Mouse (Mus musculus) megakaryocyte, embryonic 14.5 days (primary cell): ENCODE data around the gene Celf2.

Source experiments
- FLI1 ChIP-seq: IDR thresholded peaks from 2 replicates; pipeline ENCODE4 v1.6.1; 2012; ENCODE audit warnings: low read length, inconsistent platforms, mixed read lengths
- GATA1 ChIP-seq: IDR thresholded peaks from 3 replicates; pipeline ENCODE4 v1.6.1; 2012; ENCODE audit warnings: mixed read lengths, low read length, inconsistent platforms, borderline replicate concordance

DNA sequence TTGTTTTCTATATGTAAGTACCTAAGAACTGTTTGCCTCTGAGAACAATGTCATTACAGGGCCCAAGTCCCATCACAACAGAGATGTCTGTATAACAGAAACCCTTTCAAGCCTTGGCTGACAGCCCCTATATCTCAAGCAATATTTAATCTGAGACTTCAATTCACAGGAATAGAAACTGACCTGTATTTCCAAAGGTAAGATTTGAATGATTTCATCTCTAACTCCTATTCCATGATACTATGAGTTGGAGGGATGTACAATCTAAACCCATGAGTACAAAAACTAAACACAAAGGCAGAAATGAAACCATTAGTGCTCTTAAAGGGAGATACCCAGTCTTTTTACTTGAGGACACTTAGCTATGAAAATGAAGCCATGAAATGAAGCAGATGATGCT is 790.5 kb downstream of the Celf2 start:
- TF ChIP-seq GATA1 (no peak), FLI1 (no peak)
